Mouse (Mus musculus): ENCODE measurements at regions not wholly inside any gene's neighbourhood (a gene's known extent, or its start where the extent isn't known, plus 50 kb on each side); places are given as distances from the start of the nearest gene placed in this dataset.

DNA sequence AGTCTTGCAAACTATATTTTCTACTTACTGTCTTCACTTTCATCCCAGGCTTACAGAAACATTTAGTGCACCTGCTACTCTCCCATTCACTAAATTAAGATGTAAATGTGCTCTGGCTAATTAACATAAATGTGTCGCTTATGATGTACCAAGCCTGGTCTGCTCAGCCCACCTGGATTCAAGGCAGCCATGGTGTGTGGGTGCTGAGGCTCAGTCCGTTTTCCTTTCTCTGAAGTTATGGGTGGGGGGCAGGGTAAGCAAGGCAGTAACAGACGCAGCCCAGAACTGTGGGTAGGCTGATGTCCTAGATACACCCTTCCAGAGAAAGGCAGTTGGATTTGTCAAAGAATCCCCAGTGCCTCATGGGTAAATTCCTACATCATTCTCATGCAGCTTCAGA lies 209.2 kb upstream of the Gm765 start:
- no peak for TF ChIP-seq CTCF (IDR thresholded peaks at IDR 0.05; ENCODE audit: insufficient read depth, low read depth, low read length)
- TF ChIP-seq POLR2A (IDR thresholded peaks at IDR 0.05; ENCODE audit: insufficient read depth, low read depth, low read length), result no peak
